Mouse (Mus musculus): Measurements from ENCODE around the gene Acp7. TPM values are rescaled to one million over a fixed set of nuclear protein-coding genes. Genes with fewer than 3 reads are reported as not detected.
"Not testable (repeated sequence)": the region's sequence is repeated elsewhere in the genome, so short reads cannot be mapped to it uniquely, and the experiment has no call there.

Acp7 gene
- polyA plus RNA-seq, 1 experiment from 2014 or later, result not detected

GRCm38 (mm10) chr7:28645947-28646475 is 14.9 kb upstream of the Acp7 start:
- Histone ChIP-seq H3K4me1 (no peaks in the 10 kb centered on the region), H3K27ac (replicated peaks) (no peak overlapping the region), H3K4me2 (replicated peaks) (no peak overlapping the region), H3K9me3 (no peaks in the 10 kb centered on the region), H3K9ac (replicated peaks) (no peak overlapping the region), H3K4me3 (no peak overlapping the region), H3K27me3 (no peaks in the 10 kb centered on the region), H3K36me3 (no peaks in the 10 kb centered on the region)
- ATAC-seq (ENCODE audit: low FRiP score, low read depth), result no peak
- 88% methylated on average over 2 of the region's 2 CpGs for WGBS

GRCm38 (mm10) chr7:28645366-28645765 is 14.2 kb upstream of the Acp7 start:
- Histone ChIP-seq H3K27ac (replicated peaks) (no peak overlapping the region), H3K36me3 (no peaks in the 10 kb centered on the region), H3K4me3 (no peak overlapping the region), H3K9me3 (no peaks in the 10 kb centered on the region), H3K9ac (replicated peaks) (no peak overlapping the region), H3K27me3 (no peaks in the 10 kb centered on the region), H3K4me1 (no peaks in the 10 kb centered on the region), H3K4me2 (replicated peaks) (no peak overlapping the region)
- ATAC-seq (ENCODE audit: low FRiP score, low read depth), result no peak
- WGBS, result 35% methylated on average over 6 of the region's 6 CpGs

DNA sequence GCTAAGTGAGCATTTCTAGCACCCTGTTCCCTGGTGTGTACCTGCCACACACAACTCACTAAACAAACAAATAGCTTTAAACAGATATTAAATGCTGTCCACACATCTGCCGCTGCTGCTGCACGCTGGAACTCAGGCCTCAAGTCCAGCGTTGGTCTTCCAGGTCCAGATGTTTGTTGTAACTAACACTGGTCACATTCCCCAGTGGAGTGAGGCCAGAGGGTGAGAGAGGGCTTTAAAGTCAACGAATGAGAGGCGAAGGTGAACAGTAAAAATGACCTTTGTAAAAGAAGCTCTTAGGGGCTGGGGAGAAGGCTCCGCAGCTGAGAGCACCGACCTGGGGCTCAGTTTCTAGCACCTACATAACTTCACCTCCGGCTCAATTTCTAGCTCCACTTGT is 10.4 kb upstream of the Acp7 start:
- WGBS, result 85% methylated on average over 8 of the region's 8 CpGs
- no peak overlapping the region for H3K27ac ChIP-seq (replicated peaks)
- ATAC-seq (ENCODE audit: low FRiP score, low read depth), result no peak

DNA sequence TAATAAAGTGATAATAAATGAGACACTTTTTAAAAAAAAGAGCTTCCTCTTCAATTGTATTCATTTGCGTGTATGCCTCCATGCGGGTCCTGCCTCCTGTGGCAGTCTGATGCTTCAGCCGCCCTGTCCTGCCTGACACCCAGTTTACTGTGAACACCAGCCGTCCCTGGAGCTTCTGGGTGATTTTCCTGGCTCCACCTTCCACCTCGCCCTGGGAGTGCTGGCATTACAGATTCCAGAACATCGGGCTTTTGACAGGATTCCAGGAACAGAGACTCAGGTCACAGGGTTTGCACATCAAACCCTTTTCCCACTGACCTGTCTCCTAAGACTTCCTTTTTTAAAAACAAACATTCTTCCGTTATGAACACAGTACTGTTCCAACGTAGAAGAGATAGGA is 6.4 kb upstream of the Acp7 start:
- H3K4me2 ChIP-seq (replicated peaks), result no peak overlapping the region
- no peak overlapping the region for H3K4me3 ChIP-seq
- no peak overlapping the region for H3K27ac ChIP-seq (replicated peaks)
- no peaks in the 10 kb centered on the region for H3K36me3 ChIP-seq
- no peaks in the 10 kb centered on the region for H3K9me3 ChIP-seq
- no peaks in the 10 kb centered on the region for H3K27me3 ChIP-seq
- 29% methylated on average over 8 of the region's 8 CpGs for WGBS
- ATAC-seq (ENCODE audit: low FRiP score, low read depth), result no peak
- H3K9ac ChIP-seq (replicated peaks), result no peak overlapping the region
- no peaks in the 10 kb centered on the region for H3K4me1 ChIP-seq

More for the DNA sequence above, 10.4 kb upstream of the Acp7 start:
- Histone ChIP-seq H3K4me2 (replicated peaks) (no peak overlapping the region), H3K9me3 (no peaks in the 10 kb centered on the region), H3K4me1 (no peaks in the 10 kb centered on the region), H3K36me3 (no peaks in the 10 kb centered on the region), H3K9ac (replicated peaks) (no peak overlapping the region), H3K4me3 (no peak overlapping the region), H3K27me3 (no peaks in the 10 kb centered on the region)

GRCm38 (mm10) chr7:28634128-28634527 is 3.0 kb upstream of the Acp7 start:
- Histone ChIP-seq H3K9me3 (no peaks in the 10 kb centered on the region), H3K9ac (replicated peaks) (no peak overlapping the region), H3K27me3 (peaks cover 26% of the 10 kb centered on the region), H3K27ac (replicated peaks) (no peak overlapping the region), H3K36me3 (no peaks in the 10 kb centered on the region), H3K4me3 (no peak overlapping the region), H3K4me1 (0 out of 2 replicates have a peak, but pooled peaks cover 12% of the 10 kb centered on the region), H3K4me2 (replicated peaks) (no peak overlapping the region)
- ATAC-seq (ENCODE audit: low FRiP score, low read depth), result no peak
- 79% methylated on average over 4 of the region's 4 CpGs for WGBS

- Histone ChIP-seq H3K27ac (replicated peaks) (no peak overlapping the region), H3K27me3 (peaks cover 20% of the 10 kb centered on the region), H3K9ac (replicated peaks) (no peak overlapping the region), H3K4me1 (0 out of 2 replicates have a peak, but pooled peaks cover 5% of the 10 kb centered on the region), H3K36me3 (no peaks in the 10 kb centered on the region), H3K4me3 (no peak overlapping the region), H3K9me3 (no peaks in the 10 kb centered on the region), H3K4me2 (replicated peaks) (no peak overlapping the region)
- no peak for ATAC-seq (ENCODE audit: low FRiP score, low read depth)
- WGBS, result 85% methylated on average over 5 of the region's 5 CpGs
Observed at GRCm38 (mm10) chr7:28624791-28625190, 6.3 kb downstream of the Acp7 start.

GRCm38 (mm10) chr7:28619098-28619715 is 11.9 kb downstream of the Acp7 start:
- ATAC-seq (ENCODE audit: low FRiP score, low read depth), result no peak
- no peaks in the 10 kb centered on the region for H3K9me3 ChIP-seq
- no peak overlapping the region for H3K4me3 ChIP-seq
- H3K27ac ChIP-seq (replicated peaks), result no peak overlapping the region
- no peak overlapping the region for H3K9ac ChIP-seq (replicated peaks)
- 76% methylated on average over 9 of the region's 9 CpGs for WGBS
- H3K4me1 ChIP-seq, result no peaks in the 10 kb centered on the region
- H3K36me3 ChIP-seq, result no peaks in the 10 kb centered on the region
- H3K27me3 ChIP-seq, result no peaks in the 10 kb centered on the region
- no peak overlapping the region for H3K4me2 ChIP-seq (replicated peaks)

DNA sequence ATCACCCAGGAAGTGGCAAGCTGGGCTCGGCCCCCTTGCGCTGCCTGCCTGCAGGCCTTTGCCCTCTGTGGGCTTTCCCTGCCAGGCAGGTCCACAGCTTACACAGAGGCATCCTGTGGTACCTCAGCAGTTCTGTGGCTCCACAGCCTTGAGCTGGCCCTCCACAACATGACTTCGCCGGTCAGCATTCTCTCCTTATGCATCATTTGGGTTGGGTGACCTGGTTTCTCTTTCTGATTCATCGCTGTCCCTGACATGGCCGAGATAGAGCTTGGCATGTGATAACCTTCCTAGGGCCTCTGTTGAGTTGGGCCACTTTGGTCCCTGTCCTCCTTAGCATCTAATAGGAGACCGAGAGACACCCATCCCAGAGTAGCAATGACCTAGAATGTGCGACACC is 25.2 kb downstream of the Acp7 start:
- no peak overlapping the region for H3K27ac ChIP-seq (replicated peaks)
- no peak overlapping the region for H3K9ac ChIP-seq (replicated peaks)
- H3K4me3 ChIP-seq, result no peak overlapping the region

GRCm38 (mm10) chr7:28603788-28604187 is 27.3 kb downstream of the Acp7 start:
- ATAC-seq (ENCODE audit: low FRiP score, low read depth); H3K27ac ChIP-seq (replicated peaks); H3K27me3 ChIP-seq; H3K9ac ChIP-seq (replicated peaks); H3K4me3 ChIP-seq; H3K4me1 ChIP-seq; H3K9me3 ChIP-seq; H3K4me2 ChIP-seq (replicated peaks); H3K36me3 ChIP-seq: not testable (repeated sequence)
- WGBS, result 76% methylated on average over 2 of the region's 2 CpGs

More for the DNA sequence above, 25.2 kb downstream of the Acp7 start:
- Histone ChIP-seq H3K27me3 (no peaks in the 10 kb centered on the region), H3K9me3 (no peaks in the 10 kb centered on the region), H3K4me2 (replicated peaks) (no peak overlapping the region), H3K4me1 (no peaks in the 10 kb centered on the region), H3K36me3 (no peaks in the 10 kb centered on the region)
- ATAC-seq (ENCODE audit: low FRiP score, low read depth), result no peak
- WGBS, result 92% methylated on average over 8 of the region's 8 CpGs

DNA sequence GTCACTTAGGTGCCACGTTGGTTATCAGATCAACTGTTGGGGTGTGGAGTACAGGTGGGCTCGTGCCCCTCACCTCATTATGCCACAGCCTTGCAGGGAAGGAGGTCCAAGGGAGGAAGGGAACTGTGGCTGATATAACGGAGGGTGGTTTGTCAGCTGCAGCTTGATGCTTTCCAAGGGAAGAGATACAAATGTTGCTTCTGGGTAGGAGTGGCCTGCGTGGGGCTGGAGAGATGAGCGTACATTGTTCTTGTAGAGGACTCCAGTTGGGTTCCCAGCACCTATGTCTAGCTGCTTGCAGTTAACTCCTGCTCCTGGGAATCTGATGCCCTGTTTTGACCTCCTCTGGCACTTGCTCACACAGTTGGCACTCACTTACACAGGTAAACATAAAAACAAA is 28.0 kb downstream of the Acp7 start:
- no peak overlapping the region for H3K4me2 ChIP-seq (replicated peaks)
- no peaks in the 10 kb centered on the region for H3K9me3 ChIP-seq
- no peak overlapping the region for H3K4me3 ChIP-seq
- no peak overlapping the region for H3K9ac ChIP-seq (replicated peaks)
- no peaks in the 10 kb centered on the region for H3K4me1 ChIP-seq
- no peak for ATAC-seq (ENCODE audit: low FRiP score, low read depth)
- 78% methylated on average over 5 of the region's 5 CpGs for WGBS
- H3K36me3 ChIP-seq, result no peaks in the 10 kb centered on the region
- H3K27me3 ChIP-seq, result no peaks in the 10 kb centered on the region
- no peak overlapping the region for H3K27ac ChIP-seq (replicated peaks)

GRCm38 (mm10) chr7:28601668-28602067 is 29.5 kb downstream of the Acp7 start:
- Histone ChIP-seq H3K27ac (replicated peaks) (no peak overlapping the region), H3K9me3 (no peaks in the 10 kb centered on the region), H3K4me2 (replicated peaks) (no peak overlapping the region), H3K4me3 (no peak overlapping the region), H3K4me1 (peaks cover 8% of the 10 kb centered on the region), H3K9ac (replicated peaks) (no peak overlapping the region), H3K36me3 (no peaks in the 10 kb centered on the region), H3K27me3 (no peaks in the 10 kb centered on the region)
- WGBS, result 30% methylated on average over 7 of the region's 7 CpGs
- ATAC-seq (ENCODE audit: low FRiP score, low read depth), result no peak

DNA sequence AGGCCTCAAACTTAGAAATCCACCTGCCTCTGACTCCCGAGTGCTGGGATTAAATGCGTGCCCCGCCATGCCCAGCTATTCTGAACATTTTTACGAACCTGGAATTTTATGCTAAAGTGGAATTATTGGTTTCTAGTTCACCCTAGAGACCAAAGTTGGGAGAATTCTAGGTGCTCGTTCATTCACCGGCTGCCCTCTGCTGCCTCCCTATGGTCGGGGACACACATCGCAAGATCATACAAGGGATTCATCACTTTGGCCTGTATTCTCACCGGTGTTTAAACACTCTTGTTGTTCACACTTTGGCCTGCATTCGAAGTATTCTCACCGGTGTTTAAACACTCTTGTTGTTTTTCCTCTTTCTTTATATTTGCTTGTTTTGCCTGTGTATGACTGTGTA is 30.1 kb downstream of the Acp7 start:
- no peak for ATAC-seq (ENCODE audit: low FRiP score, low read depth)
- WGBS, result 12% methylated on average over 11 of the region's 11 CpGs
- no peaks in the 10 kb centered on the region for H3K27me3 ChIP-seq
- no peaks in the 10 kb centered on the region for H3K9me3 ChIP-seq
- H3K36me3 ChIP-seq, result no peaks in the 10 kb centered on the region
- no peak overlapping the region for H3K4me2 ChIP-seq (replicated peaks)
- no peak overlapping the region for H3K4me3 ChIP-seq
- H3K27ac ChIP-seq (replicated peaks), result no peak overlapping the region
- peaks cover 14% of the 10 kb centered on the region for H3K4me1 ChIP-seq
- H3K9ac ChIP-seq (replicated peaks), result no peak overlapping the region

DNA sequence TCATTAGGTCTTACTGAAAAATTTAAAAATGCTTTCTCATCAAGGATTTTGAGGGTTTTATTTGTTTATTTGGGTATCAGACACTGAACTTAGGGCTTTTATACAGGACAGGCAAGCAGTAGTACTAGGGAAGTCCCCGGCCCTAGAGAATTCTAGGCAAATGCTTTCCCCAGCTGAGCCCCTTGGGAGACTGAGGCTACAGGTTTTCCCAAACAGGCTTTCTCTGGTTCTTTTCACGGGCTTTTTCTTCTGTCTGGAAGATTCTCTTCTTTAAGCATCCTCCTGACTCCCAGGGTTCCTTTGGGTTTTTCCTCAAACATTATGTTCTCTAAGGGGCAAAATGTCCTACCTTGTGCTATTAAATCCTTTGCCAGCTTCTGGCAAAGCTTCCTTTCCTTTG is 32.2 kb downstream of the Acp7 start:
- no peak for ATAC-seq (ENCODE audit: low FRiP score, low read depth)
- H3K27ac ChIP-seq (replicated peaks), result no peak overlapping the region
- H3K27me3 ChIP-seq, result no peaks in the 10 kb centered on the region
- no peaks in the 10 kb centered on the region for H3K9me3 ChIP-seq
- 74% methylated on average over 2 of the region's 2 CpGs for WGBS
- peak overlapping the region; percentile 51; the same call in 1 of the 2 replicates for H3K4me2 ChIP-seq (replicated peaks)
- H3K4me3 ChIP-seq, result no peak overlapping the region
- H3K4me1 ChIP-seq, result peaks cover 26% of the 10 kb centered on the region
- H3K9ac ChIP-seq (replicated peaks), result no peak overlapping the region
- H3K36me3 ChIP-seq, result no peaks in the 10 kb centered on the region

Measured in midbrain, embryonic 12.5 days (tissue).